Mouse (Mus musculus) neural tube, embryonic 12.5 days (tissue): ENCODE measurements at regions not wholly inside any gene's neighbourhood (a gene's known extent, or its start where the extent isn't known, plus 50 kb on each side); places are given as distances from the start of the nearest gene placed in this dataset.
A peak's percentile ranks its signal among the peaks of the same experiment; 100 is the strongest.

Experiments used
- ATAC-seq: fragments of 200-750 bp; cut with Nextera tagmentation; 2 replicates; pipeline ENCODE4 v1.8.0; 2017; ENCODE audit warnings: low read depth, mild to moderate bottlenecking, moderate TSS enrichment, moderate library complexity; ENCODE audit not compliant: low FRiP score
- H3K27ac ChIP-seq: fragments of 300-500 bp; sonication (generic); 2 replicates; pipeline ENCODE4 v1.5.1; 2016
- H3K27me3 ChIP-seq: fragments of 300-500 bp; sonication (generic); replicated peaks from 2 replicates; pipeline ENCODE4 v1.6.1; 2016; ENCODE audit warnings: mild to moderate bottlenecking
- H3K36me3 ChIP-seq: fragments of 300-500 bp; sonication (generic); 2 replicates; pipeline ENCODE4 v1.6.1; 2016; ENCODE audit warnings: mild to moderate bottlenecking
- H3K4me1 ChIP-seq: fragments of 300-500 bp; sonication (generic); 2 replicates; pipeline ENCODE4 v1.6.1; 2016
- H3K4me2 ChIP-seq: fragments of 300-500 bp; sonication (generic); replicated peaks from 2 replicates; pipeline ENCODE4 v1.6.1; 2016; ENCODE audit warnings: mild to moderate bottlenecking
- H3K4me3 ChIP-seq: fragments of 300-500 bp; sonication (generic); 2 replicates; pipeline ENCODE4 v1.5.1; 2016
- H3K9ac ChIP-seq: fragments of 300-500 bp; sonication (generic); 2 replicates; pipeline ENCODE4 v1.6.1; 2016; ENCODE audit warnings: mild to moderate bottlenecking
- H3K9me3 ChIP-seq: fragments of 300-500 bp; sonication (generic); 2 replicates; pipeline ENCODE4 v1.6.1; 2016; ENCODE audit warnings: mild to moderate bottlenecking
- WGBS: fragments of 180-500 bp; shearing (Covaris S2); methylation state at CpG from one replicate; pipeline ENCODE4 v1.1.7; 2016; 5-methylcytosine and 5-hydroxymethylcytosine counted together

GRCm38 (mm10) chr6:98513217-98513616 lies 170.7 kb upstream of the Gm765 start:
- no peak for ATAC-seq
- no peak overlapping the region for H3K27ac ChIP-seq
- no peaks in the 10 kb centered on the region for H3K4me1 ChIP-seq
- no peaks in the 10 kb centered on the region for H3K27me3 ChIP-seq
- no peaks in the 10 kb centered on the region for H3K36me3 ChIP-seq
- no peak overlapping the region for H3K4me3 ChIP-seq
- H3K9ac ChIP-seq: no peak overlapping the region
- no peaks in the 10 kb centered on the region for H3K9me3 ChIP-seq
- no peak overlapping the region for H3K4me2 ChIP-seq
- WGBS: 55% methylated on average over 3 of the region's 3 CpGs

- WGBS: 88% methylated on average over 2 of the region's 2 CpGs
Observed at GRCm38 (mm10) chr6:98502726-98503125, 160.2 kb upstream of the Gm765 start.

GRCm38 (mm10) chr6:98499721-98500120 lies 157.2 kb upstream of the Gm765 start:
- H3K4me1 ChIP-seq: no peaks in the 10 kb centered on the region
- no peaks in the 10 kb centered on the region for H3K9me3 ChIP-seq
- no peaks in the 10 kb centered on the region for H3K27me3 ChIP-seq
- no peak overlapping the region for H3K27ac ChIP-seq
- WGBS: 69% methylated on average over 5 of the region's 5 CpGs
- no peak overlapping the region for H3K9ac ChIP-seq
- ATAC-seq: no peak
- H3K4me2 ChIP-seq: no peak overlapping the region
- no peaks in the 10 kb centered on the region for H3K36me3 ChIP-seq
- H3K4me3 ChIP-seq: no peak overlapping the region

More at GRCm38 (mm10) chr6:98502726-98503125, 160.2 kb upstream of the Gm765 start:
- Histone ChIP-seq H3K4me3 (no peak overlapping the region), H3K36me3 (no peaks in the 10 kb centered on the region), H3K4me1 (no peaks in the 10 kb centered on the region), H3K27ac (no peak overlapping the region), H3K9me3 (no peaks in the 10 kb centered on the region), H3K4me2 (no peak overlapping the region), H3K27me3 (no peaks in the 10 kb centered on the region), H3K9ac (no peak overlapping the region)
- ATAC-seq: no peak

GRCm38 (mm10) chr6:98486626-98487025 lies 144.1 kb upstream of the Gm765 start:
- Histone ChIP-seq H3K9ac (no peak overlapping the region), H3K27ac (no peak overlapping the region), H3K36me3 (no peaks in the 10 kb centered on the region), H3K4me3 (no peak overlapping the region), H3K27me3 (no peaks in the 10 kb centered on the region), H3K4me1 (no peaks in the 10 kb centered on the region), H3K9me3 (no peaks in the 10 kb centered on the region), H3K4me2 (no peak overlapping the region)
- WGBS: 88% methylated on average over 3 of the region's 3 CpGs
- ATAC-seq: no peak

GRCm38 (mm10) chr6:98483319-98484123 lies 141.0 kb upstream of the Gm765 start:
- H3K9ac ChIP-seq: no peak overlapping the region
- no peaks in the 10 kb centered on the region for H3K9me3 ChIP-seq
- ATAC-seq: no peak
- H3K27ac ChIP-seq: no peak overlapping the region
- no peaks in the 10 kb centered on the region for H3K27me3 ChIP-seq
- H3K4me2 ChIP-seq: no peak overlapping the region
- H3K4me1 ChIP-seq: no peaks in the 10 kb centered on the region
- 21% methylated on average over 3 of the region's 3 CpGs for WGBS
- H3K36me3 ChIP-seq: no peaks in the 10 kb centered on the region
- H3K4me3 ChIP-seq: no peak overlapping the region

GRCm38 (mm10) chr6:98482319-98482718 lies 139.8 kb upstream of the Gm765 start:
- Histone ChIP-seq H3K36me3 (no peaks in the 10 kb centered on the region), H3K9ac (no peak overlapping the region), H3K9me3 (no peaks in the 10 kb centered on the region), H3K4me3 (no peak overlapping the region), H3K4me1 (no peaks in the 10 kb centered on the region), H3K4me2 (no peak overlapping the region), H3K27ac (no peak overlapping the region), H3K27me3 (no peaks in the 10 kb centered on the region)
- 75% methylated on average over 2 of the region's 2 CpGs for WGBS
- ATAC-seq: no peak

GRCm38 (mm10) chr6:98467563-98467962 lies 125.0 kb upstream of the Gm765 start:
- ATAC-seq: no peak
- H3K27ac ChIP-seq: no peak overlapping the region
- no peak overlapping the region for H3K4me2 ChIP-seq

GRCm38 (mm10) chr6:98452277-98452676 lies 109.7 kb upstream of the Gm765 start:
- ATAC-seq: no peak
- H3K9ac ChIP-seq: no peak overlapping the region

More at GRCm38 (mm10) chr6:98467563-98467962, 125.0 kb upstream of the Gm765 start:
- Histone ChIP-seq H3K4me3 (no peak overlapping the region), H3K9me3 (no peaks in the 10 kb centered on the region), H3K27me3 (no peaks in the 10 kb centered on the region), H3K4me1 (no peaks in the 10 kb centered on the region), H3K9ac (no peak overlapping the region), H3K36me3 (no peaks in the 10 kb centered on the region)

GRCm38 (mm10) chr6:98435676-98436075 lies 93.1 kb upstream of the Gm765 start:
- 26% methylated on average over 6 of the region's 6 CpGs for WGBS
- H3K9me3 ChIP-seq: no peaks in the 10 kb centered on the region
- no peak for ATAC-seq
- H3K4me1 ChIP-seq: no peaks in the 10 kb centered on the region
- H3K4me3 ChIP-seq: no peak overlapping the region
- H3K4me2 ChIP-seq: 0 out of 2 replicates have a peak overlapping the region, but pooled peaks have one; percentile 9
- H3K27ac ChIP-seq: no peak overlapping the region
- H3K36me3 ChIP-seq: no peaks in the 10 kb centered on the region
- no peak overlapping the region for H3K9ac ChIP-seq
- H3K27me3 ChIP-seq: no peaks in the 10 kb centered on the region

More at GRCm38 (mm10) chr6:98452277-98452676, 109.7 kb upstream of the Gm765 start:
- H3K4me3 ChIP-seq: no peak overlapping the region
- no peaks in the 10 kb centered on the region for H3K4me1 ChIP-seq
- no peaks in the 10 kb centered on the region for H3K36me3 ChIP-seq
- no peak overlapping the region for H3K4me2 ChIP-seq
- no peak overlapping the region for H3K27ac ChIP-seq
- H3K27me3 ChIP-seq: no peaks in the 10 kb centered on the region
- 65% methylated on average over 7 of the region's 7 CpGs for WGBS
- no peaks in the 10 kb centered on the region for H3K9me3 ChIP-seq

GRCm38 (mm10) chr6:98433286-98433685 lies 90.7 kb upstream of the Gm765 start:
- Histone ChIP-seq H3K4me3 (no peak overlapping the region), H3K9me3 (no peaks in the 10 kb centered on the region), H3K36me3 (no peaks in the 10 kb centered on the region), H3K27ac (no peak overlapping the region), H3K4me1 (no peaks in the 10 kb centered on the region), H3K4me2 (no peak overlapping the region), H3K27me3 (no peaks in the 10 kb centered on the region), H3K9ac (no peak overlapping the region)
- ATAC-seq: no peak
- WGBS: 60% methylated on average over 6 of the region's 6 CpGs

- Histone ChIP-seq H3K4me2 (no peak overlapping the region), H3K9ac (no peak overlapping the region), H3K9me3 (no peaks in the 10 kb centered on the region), H3K27me3 (no peaks in the 10 kb centered on the region), H3K27ac (no peak overlapping the region), H3K4me1 (no peaks in the 10 kb centered on the region), H3K4me3 (no peak overlapping the region), H3K36me3 (no peaks in the 10 kb centered on the region)
- no peak for ATAC-seq
- WGBS: 82% methylated on average over 5 of the region's 5 CpGs
Observed at GRCm38 (mm10) chr6:98429120-98429519, 86.6 kb upstream of the Gm765 start.

- Histone ChIP-seq H3K27ac (no peak overlapping the region), H3K4me3 (no peak overlapping the region), H3K27me3 (no peaks in the 10 kb centered on the region), H3K9ac (no peak overlapping the region), H3K9me3 (no peaks in the 10 kb centered on the region), H3K36me3 (no peaks in the 10 kb centered on the region), H3K4me1 (no peaks in the 10 kb centered on the region), H3K4me2 (no peak overlapping the region)
- no peak for ATAC-seq
- WGBS: 91% methylated on average over 1 of the region's 1 CpGs
Observed at GRCm38 (mm10) chr6:98402605-98403004, 60.1 kb upstream of the Gm765 start.

- Histone ChIP-seq H3K27me3 (no peaks in the 10 kb centered on the region), H3K36me3 (no peaks in the 10 kb centered on the region), H3K9me3 (no peaks in the 10 kb centered on the region), H3K4me2 (no peak overlapping the region), H3K27ac (no peak overlapping the region), H3K4me1 (no peaks in the 10 kb centered on the region), H3K9ac (no peak overlapping the region), H3K4me3 (no peak overlapping the region)
- WGBS: 52% methylated on average over 5 of the region's 5 CpGs
- ATAC-seq: no peak
Observed at GRCm38 (mm10) chr6:98394589-98394988, 52.0 kb upstream of the Gm765 start.
